Comparison of ENCODE assay signal across 9 mouse cellular contexts in genomic region chr8:106226589-106226988, GRCm38 (mm10). TPM values are rescaled to one million over a fixed set of nuclear protein-coding genes. Genes with fewer than 3 reads are reported as not detected.
A peak's percentile ranks its signal among the peaks of the same experiment; 100 is the strongest.
DNase-seq lines count a peak whose midpoint lies in the region; ATAC-seq and TF ChIP-seq lines count a peak whose summit lies in the region.
"Had no signal": no experiment of that assay in that cellular context is flagged by ENCODE, and none has a peak within 500 bp of the region (broad histone marks: within the 10 kb centered on the region; RNA-seq: fewer than 3 reads in every experiment).

No protein-coding gene starts in this region.

- H3K27me3 ChIP-seq in limb, embryonic 11.5 days (ENCODE audit: control insufficient read depth, insufficient read depth, low read length), result no peaks in the 10 kb centered on the region
- no peaks in the 10 kb centered on the region for H3K27me3 ChIP-seq in small intestine, adult 2 months (ENCODE audit: control insufficient read depth, insufficient read depth, low read length)
- H3K27me3 ChIP-seq: limb, embryonic 13.5 days had no signal

- peaks cover 8% of the 10 kb centered on the region for H3K36me3 ChIP-seq in limb, embryonic 11.5 days (ENCODE audit: control insufficient read depth, insufficient read depth, low read length)
- peaks cover 14% of the 10 kb centered on the region for H3K36me3 ChIP-seq in small intestine, adult 2 months (ENCODE audit: control insufficient read depth, insufficient read depth, low read length)

- no peak for TF ChIP-seq POLR2A in small intestine, adult 2 months (IDR thresholded peaks at IDR 0.05; ENCODE audit: low read depth, low read length)

- 50% methylated on average over 9 of the region's 9 CpGs for WGBS in limb, embryonic 11.5 days
- 40% methylated on average over 9 of the region's 9 CpGs for WGBS in small intestine, adult 2 months

- ATAC-seq in cerebellum, adult (ENCODE audit: insufficient number of reproducible peaks, low FRiP score, low TSS enrichment), result peak; percentile 45; the same call in 1 of the 2 replicates
- no peak for ATAC-seq in limb, embryonic 11.5 days (ENCODE audit: insufficient number of reproducible peaks, low FRiP score, low TSS enrichment, low read depth)

- peak; percentile 54 for DNase-seq in gastrocnemius, adult 18-20 months (ENCODE audit: low spot score)
- DNase-seq in gastrocnemius, postnatal 25 days, result no peak
- peak; percentile 49 to 64 for DNase-seq in right cerebral cortex, postnatal 10 days (ENCODE audit: low spot score in 2 of 2)
- DNase-seq in right cerebral cortex, postnatal 25 days, result no peak
- peak; percentile 60 for DNase-seq in gastrocnemius, postnatal 10 days
- DNase-seq in limb, embryonic 11.5 days (ENCODE audit: low spot score), result peak; percentile 78

- H3K9me3 ChIP-seq in limb, embryonic 11.5 days (ENCODE audit: control insufficient read depth, low read length), result no peaks in the 10 kb centered on the region
- H3K9me3 ChIP-seq: limb, embryonic 13.5 days had no signal

- TF ChIP-seq CTCF in small intestine, adult 2 months (IDR thresholded peaks at IDR 0.05; ENCODE audit: extremely low read depth, insufficient read length, insufficient replicate concordance, low read depth, low read length), result peak; percentile 55; the same call in 1 of the 2 replicates

- no peak overlapping the region for H3K4me2 ChIP-seq in limb, embryonic 11.5 days (ENCODE audit: low read depth, severe bottlenecking)
- H3K4me2 ChIP-seq: limb, embryonic 13.5 days had no signal

- H3K4me1 ChIP-seq in limb, embryonic 11.5 days (ENCODE audit: control insufficient read depth, insufficient read depth, low read length), result no peaks in the 10 kb centered on the region
- no peaks in the 10 kb centered on the region for H3K4me1 ChIP-seq in small intestine, adult 2 months (ENCODE audit: control insufficient read depth, insufficient read depth, insufficient read length, low read length)
- H3K4me1 ChIP-seq: limb, embryonic 13.5 days had no signal

- no peak overlapping the region for H3K9ac ChIP-seq in limb, embryonic 11.5 days (ENCODE audit: low read length)
- H3K9ac ChIP-seq: limb, embryonic 13.5 days had no signal

- H3K4me3 ChIP-seq in limb, embryonic 11.5 days (ENCODE audit: low read depth, low read length), result no peak overlapping the region
- no peak overlapping the region for H3K4me3 ChIP-seq in small intestine, adult 2 months (ENCODE audit: low read depth, low read length)
- H3K4me3 ChIP-seq: limb, embryonic 13.5 days had no signal

- no peak overlapping the region for H3K27ac ChIP-seq in limb, embryonic 11.5 days (replicated peaks; ENCODE audit: low read depth, low read length)
- no peak overlapping the region for H3K27ac ChIP-seq in small intestine, adult 2 months (ENCODE audit: insufficient read depth, low read depth, low read length)
- H3K27ac ChIP-seq: limb, embryonic 13.5 days had no signal

RNA-seq across cellular contexts. Expression of gene Prmt7, which starts 15.9 kb away (rescaled TPM):
- total RNA-seq in gastrocnemius, adult 18-20 months (2021), result 10 to 100 TPM; 27.2 to 30.3 TPM
- 10 to 100 TPM; 22.9 to 23.3 TPM for total RNA-seq in gastrocnemius, postnatal 25 days (2021)
- total RNA-seq in gastrocnemius, postnatal 10 days (2021), result 10 to 100 TPM; 23.8 to 25.5 TPM
- polyA plus RNA-seq in limb, embryonic 11.5 days (2014; fragmentation: Nextera tagmentation; extraction: Ambion mirVana), result 61.7 and 61.8 TPM in 2 replicates
- polyA plus RNA-seq in small intestine, adult 2 months (2012; rRNA removed), result 7.8 and 11.9 TPM in 2 replicates

RNA-seq across cellular contexts. Expression of gene Slc7a6os, which starts 15.9 kb away (rescaled TPM):
- 1 to 10 TPM; 9.5 to 9.7 TPM for total RNA-seq in gastrocnemius, adult 18-20 months (2021)
- 1 to 10 TPM; 8.6 to 9.3 TPM for total RNA-seq in gastrocnemius, postnatal 25 days (2021)
- 10 to 100 TPM; 11.7 to 13.3 TPM for total RNA-seq in gastrocnemius, postnatal 10 days (2021)
- 50.8 and 52.9 TPM in 2 replicates for polyA plus RNA-seq in limb, embryonic 11.5 days (2014; fragmentation: Nextera tagmentation; extraction: Ambion mirVana)
- 16.1 and 17.6 TPM in 2 replicates for polyA plus RNA-seq in small intestine, adult 2 months (2012; rRNA removed)

RNA-seq across cellular contexts. Expression of gene Slc7a6, which starts 57.9 kb away (rescaled TPM):
- 10 to 100 TPM; 10.2 to 13.4 TPM for total RNA-seq in gastrocnemius, adult 18-20 months (2021)
- 1 to 10 TPM; 7.9 to 8.6 TPM for total RNA-seq in gastrocnemius, postnatal 25 days (2021)
- total RNA-seq in gastrocnemius, postnatal 10 days (2021), result 10 to 100 TPM in 1 of 2 experiments, 1 to 10 TPM in 1; 5.8 to 11.0 TPM
- 101 and 107 TPM in 2 replicates for polyA plus RNA-seq in limb, embryonic 11.5 days (2014; fragmentation: Nextera tagmentation; extraction: Ambion mirVana)
- polyA plus RNA-seq in small intestine, adult 2 months (2012; rRNA removed), result 5.3 and 6.2 TPM in 2 replicates

Comparison
In these comparisons a context has a peak if more than half of its experiments do, and no peak if none do; other contexts are left out.
1. DNase-seq: peak in gastrocnemius, adult 18-20 months (single experiment), right cerebral cortex, postnatal 10 days (2 of 2), gastrocnemius, postnatal 10 days (single experiment) and limb, embryonic 11.5 days (single experiment); none in gastrocnemius, postnatal 25 days (single experiment) and right cerebral cortex, postnatal 25 days (single experiment).